Mouse (Mus musculus): ENCODE results near the gene Nptn. TPM values are rescaled to one million over a fixed set of nuclear protein-coding genes. Genes with fewer than 3 reads are reported as not detected.
A peak's percentile ranks its signal among the peaks of the same experiment; 100 is the strongest.

Nptn gene
- polyA plus RNA-seq, 1 experiment from 2014 or later: 169 TPM

DNA sequence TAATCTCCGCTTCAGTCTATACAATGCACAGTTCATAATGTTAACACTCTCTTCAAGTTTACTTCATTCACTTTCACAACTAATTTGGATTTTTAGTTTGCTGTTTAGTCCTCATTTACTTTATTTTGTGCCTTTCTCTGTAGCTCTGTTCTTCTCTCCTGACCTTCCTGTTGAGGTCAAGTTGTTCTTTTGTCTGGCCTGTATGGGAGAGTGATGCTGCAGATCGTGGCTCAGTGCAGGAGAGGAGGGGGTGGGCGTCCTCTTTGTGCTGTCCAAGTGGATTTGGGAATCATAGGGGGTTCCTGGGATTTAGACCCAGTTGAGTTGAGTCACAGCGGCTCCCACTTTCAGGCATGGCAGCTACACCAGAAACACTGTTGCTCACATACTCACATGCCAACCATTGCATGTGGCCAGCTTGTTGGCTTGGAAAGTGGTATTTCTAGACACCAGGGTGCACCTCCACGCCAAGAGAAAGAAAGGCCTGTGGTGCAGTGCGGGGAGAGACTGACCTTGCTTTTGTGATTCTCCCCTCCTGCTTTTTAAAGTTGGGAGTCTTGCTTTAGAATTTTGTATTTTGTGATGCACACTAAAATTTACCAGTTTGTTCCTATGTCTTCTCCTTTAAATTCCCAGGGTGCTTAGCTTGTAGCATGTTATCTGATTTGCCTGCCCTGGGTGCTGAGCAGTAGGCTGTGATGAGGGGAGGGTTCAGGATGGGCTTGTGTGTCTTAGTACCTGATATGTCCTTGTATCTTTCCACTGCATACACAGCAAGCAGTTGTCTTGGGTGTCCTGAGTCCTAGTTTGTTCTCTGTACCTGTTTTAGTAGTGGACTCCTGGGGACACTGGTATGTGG is 66.6 kb downstream of the Nptn start:
- WGBS: 83% methylated on average over 6 of the region's 6 CpGs
- TF ChIP-seq CTCF (IDR thresholded peaks at IDR 0.05; ENCODE audit: low read depth): no peak
- no peaks in the 10 kb centered on the region for H3K27me3 ChIP-seq (ENCODE audit: insufficient read depth, low read length)
- no peaks in the 10 kb centered on the region for H3K9me3 ChIP-seq (replicated peaks; ENCODE audit: low read length)
- ATAC-seq (replicated peaks; ENCODE audit: low FRiP score, low read depth): no peak
- DNase-seq (ENCODE audit: low spot score): no peak
- no peak overlapping the region for H3K27ac ChIP-seq
- peaks cover 13% of the 10 kb centered on the region for H3K36me3 ChIP-seq (ENCODE audit: insufficient read depth, low read length)
- no peak overlapping the region for H3K4me2 ChIP-seq (ENCODE audit: low read length)
- no peak overlapping the region for H3K9ac ChIP-seq (ENCODE audit: low read depth, low read length)
- H3K4me1 ChIP-seq (replicated peaks; ENCODE audit: insufficient read depth, low read length): no peaks in the 10 kb centered on the region
- H3K4me3 ChIP-seq (replicated peaks; ENCODE audit: low read depth, low read length): no peak overlapping the region

DNA sequence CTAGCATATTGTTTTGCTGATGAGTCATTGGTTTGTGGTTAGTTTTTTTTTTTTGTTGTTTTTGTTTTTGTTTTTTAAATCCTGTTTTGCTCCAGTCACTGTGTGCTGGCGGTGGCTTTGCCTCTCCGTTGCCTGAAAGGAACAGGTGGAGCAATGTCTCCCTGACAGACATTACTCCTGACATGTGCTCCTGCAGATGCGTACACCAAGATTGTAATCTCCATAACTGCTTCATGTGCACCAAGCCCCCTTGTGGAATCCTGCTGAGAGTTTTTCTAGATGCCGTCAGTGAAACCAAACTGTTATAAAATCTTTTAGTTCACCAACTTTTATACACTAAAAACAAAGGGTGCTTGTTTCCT is 67.2 kb downstream of the Nptn start:
- Histone ChIP-seq H3K4me2 (ENCODE audit: low read length) (no peak overlapping the region), H3K9me3 (replicated peaks; ENCODE audit: low read length) (no peaks in the 10 kb centered on the region), H3K27ac (no peak overlapping the region), H3K4me1 (replicated peaks; ENCODE audit: insufficient read depth, low read length) (no peaks in the 10 kb centered on the region), H3K27me3 (ENCODE audit: insufficient read depth, low read length) (no peaks in the 10 kb centered on the region), H3K4me3 (replicated peaks; ENCODE audit: low read depth, low read length) (no peak overlapping the region), H3K9ac (ENCODE audit: low read depth, low read length) (no peak overlapping the region), H3K36me3 (ENCODE audit: insufficient read depth, low read length) (0 out of 2 replicates have a peak, but pooled peaks cover 7% of the 10 kb centered on the region)
- ATAC-seq (replicated peaks; ENCODE audit: low FRiP score, low read depth) (no peak), DNase-seq (ENCODE audit: low spot score) (no peak)
- WGBS: 70% methylated on average over 4 of the region's 4 CpGs
- peak; percentile 17; the same call in 1 of the 2 replicates for TF ChIP-seq CTCF (IDR thresholded peaks at IDR 0.05; ENCODE audit: low read depth)

DNA sequence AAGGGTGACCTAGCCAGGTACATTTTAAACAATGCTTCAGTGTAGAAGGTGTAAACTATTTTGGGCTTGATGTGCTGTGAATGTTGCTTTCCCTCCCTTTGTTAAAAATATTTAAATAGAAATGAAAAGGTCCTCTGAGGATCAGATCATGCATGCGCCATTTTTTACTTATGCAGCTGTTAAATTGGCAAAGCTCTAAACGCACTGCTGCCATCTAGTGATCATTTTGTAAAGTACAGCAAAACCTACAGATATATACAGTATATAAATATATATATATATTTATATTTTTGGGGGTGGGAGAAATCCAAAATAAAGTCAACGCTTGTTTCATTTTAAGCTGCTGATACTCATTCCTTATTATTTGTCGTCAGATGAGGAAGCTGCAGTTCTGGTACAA is 70.0 kb downstream of the Nptn start:
- Histone ChIP-seq H3K27ac (no peak overlapping the region), H3K36me3 (ENCODE audit: insufficient read depth, low read length) (no peaks in the 10 kb centered on the region), H3K4me3 (replicated peaks; ENCODE audit: low read depth, low read length) (no peak overlapping the region), H3K9me3 (replicated peaks; ENCODE audit: low read length) (no peaks in the 10 kb centered on the region), H3K9ac (ENCODE audit: low read depth, low read length) (no peak overlapping the region), H3K27me3 (ENCODE audit: insufficient read depth, low read length) (no peaks in the 10 kb centered on the region), H3K4me1 (replicated peaks; ENCODE audit: insufficient read depth, low read length) (no peaks in the 10 kb centered on the region), H3K4me2 (ENCODE audit: low read length) (no peak overlapping the region)
- DNase-seq (ENCODE audit: low spot score) (peak; percentile 85), ATAC-seq (replicated peaks; ENCODE audit: low FRiP score, low read depth) (no peak)
- peak; percentile 71 for TF ChIP-seq CTCF (IDR thresholded peaks at IDR 0.05; ENCODE audit: low read depth)
- 58% methylated on average over 4 of the region's 4 CpGs for WGBS

DNA sequence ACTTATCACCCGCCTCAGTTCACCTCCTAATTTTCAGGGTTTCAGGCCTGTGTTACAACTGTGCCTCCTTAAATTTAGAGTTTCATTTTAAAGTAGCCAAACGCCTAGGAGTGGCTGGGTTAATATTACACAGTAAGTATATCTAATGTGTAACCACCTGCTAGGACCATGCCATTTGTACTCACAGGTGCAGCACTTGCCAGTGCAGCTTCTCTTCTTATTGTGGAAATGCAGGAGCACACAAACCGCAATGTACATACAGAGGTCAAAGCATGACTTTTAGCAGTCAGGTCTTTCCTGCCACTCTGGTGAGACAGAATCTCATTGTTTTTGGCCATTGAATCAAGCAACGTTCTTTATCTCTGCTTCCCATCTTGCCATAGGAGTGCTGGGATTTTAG is 72.5 kb downstream of the Nptn start:
- no peak for TF ChIP-seq CTCF (IDR thresholded peaks at IDR 0.05; ENCODE audit: low read depth)
- H3K4me3 ChIP-seq (replicated peaks; ENCODE audit: low read depth, low read length): no peak overlapping the region
- H3K27ac ChIP-seq: no peak overlapping the region
- 51% methylated on average over 4 of the region's 4 CpGs for WGBS
- H3K27me3 ChIP-seq (ENCODE audit: insufficient read depth, low read length): no peaks in the 10 kb centered on the region
- no peak overlapping the region for H3K9ac ChIP-seq (ENCODE audit: low read depth, low read length)
- ATAC-seq (replicated peaks; ENCODE audit: low FRiP score, low read depth) (no peak), DNase-seq (ENCODE audit: low spot score) (no peak)
- H3K9me3 ChIP-seq (replicated peaks; ENCODE audit: low read length): no peaks in the 10 kb centered on the region
- H3K36me3 ChIP-seq (ENCODE audit: insufficient read depth, low read length): no peaks in the 10 kb centered on the region
- no peak overlapping the region for H3K4me2 ChIP-seq (ENCODE audit: low read length)
- H3K4me1 ChIP-seq (replicated peaks; ENCODE audit: insufficient read depth, low read length): no peaks in the 10 kb centered on the region

DNA sequence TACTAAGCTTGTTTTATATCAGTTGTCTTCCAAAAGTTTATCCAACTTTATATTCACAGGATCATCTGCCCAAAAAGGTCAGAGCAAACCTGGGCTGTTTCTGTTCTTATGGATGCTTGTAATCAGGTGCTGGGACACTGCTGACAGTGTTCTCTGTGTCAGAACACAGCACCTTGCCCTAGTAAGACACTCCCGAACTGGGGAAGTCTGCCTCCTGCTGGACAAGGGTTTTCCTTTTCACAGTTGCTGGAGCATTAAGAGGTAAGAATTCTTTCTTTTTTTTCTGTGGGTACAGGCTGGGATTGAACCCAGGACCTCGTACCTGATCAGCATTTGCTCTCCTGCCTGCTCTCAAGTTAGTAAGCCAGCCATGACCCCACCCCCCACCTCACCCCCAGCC is 74.4 kb downstream of the Nptn start:
- H3K9me3 ChIP-seq (replicated peaks; ENCODE audit: low read length): no peaks in the 10 kb centered on the region
- ATAC-seq (replicated peaks; ENCODE audit: low FRiP score, low read depth) (no peak), DNase-seq (ENCODE audit: low spot score) (no peak)
- H3K4me1 ChIP-seq (replicated peaks; ENCODE audit: insufficient read depth, low read length): no peaks in the 10 kb centered on the region
- no peak overlapping the region for H3K27ac ChIP-seq
- TF ChIP-seq CTCF (IDR thresholded peaks at IDR 0.05; ENCODE audit: low read depth): peak; percentile 55; the same call in 1 of the 2 replicates
- WGBS: 68% methylated on average over 2 of the region's 2 CpGs
- H3K36me3 ChIP-seq (ENCODE audit: insufficient read depth, low read length): no peaks in the 10 kb centered on the region
- H3K9ac ChIP-seq (ENCODE audit: low read depth, low read length): no peak overlapping the region
- H3K27me3 ChIP-seq (ENCODE audit: insufficient read depth, low read length): no peaks in the 10 kb centered on the region
- H3K4me2 ChIP-seq (ENCODE audit: low read length): no peak overlapping the region
- no peak overlapping the region for H3K4me3 ChIP-seq (replicated peaks; ENCODE audit: low read depth, low read length)

DNA sequence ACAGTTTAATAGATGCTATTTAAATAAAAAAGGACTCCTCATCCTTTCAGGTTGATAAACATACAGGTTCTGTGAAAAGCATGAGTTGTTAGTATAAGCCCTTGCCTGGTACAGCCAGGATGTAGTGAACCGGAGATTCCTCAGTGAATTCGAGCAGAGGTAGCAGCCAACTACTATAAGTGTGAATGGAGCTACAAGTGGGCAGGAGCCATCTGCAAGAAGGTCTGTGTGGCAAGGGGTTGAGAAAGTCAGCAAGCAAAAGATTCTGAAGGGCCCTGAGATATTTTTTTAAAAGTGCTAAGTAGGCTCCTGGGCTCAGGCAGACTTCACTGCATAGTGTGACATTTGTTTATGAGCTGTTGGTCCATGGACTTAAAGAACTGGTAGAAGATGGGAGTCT is 74.8 kb downstream of the Nptn start:
- no peak overlapping the region for H3K4me3 ChIP-seq (replicated peaks; ENCODE audit: low read depth, low read length)
- DNase-seq (ENCODE audit: low spot score) (no peak), ATAC-seq (replicated peaks; ENCODE audit: low FRiP score, low read depth) (no peak)
- 90% methylated on average over 2 of the region's 2 CpGs for WGBS
- no peaks in the 10 kb centered on the region for H3K9me3 ChIP-seq (replicated peaks; ENCODE audit: low read length)
- TF ChIP-seq CTCF (IDR thresholded peaks at IDR 0.05; ENCODE audit: low read depth): no peak
- H3K4me2 ChIP-seq (ENCODE audit: low read length): no peak overlapping the region
- no peak overlapping the region for H3K9ac ChIP-seq (ENCODE audit: low read depth, low read length)
- H3K27ac ChIP-seq: no peak overlapping the region
- no peaks in the 10 kb centered on the region for H3K27me3 ChIP-seq (ENCODE audit: insufficient read depth, low read length)
- no peaks in the 10 kb centered on the region for H3K36me3 ChIP-seq (ENCODE audit: insufficient read depth, low read length)
- no peaks in the 10 kb centered on the region for H3K4me1 ChIP-seq (replicated peaks; ENCODE audit: insufficient read depth, low read length)

Measured in kidney, postnatal 0 days (tissue).